Mouse (Mus musculus): Measurements from ENCODE around the gene Ggt7. TPM values are rescaled to one million over a fixed set of nuclear protein-coding genes. Genes with fewer than 3 reads are reported as not detected.
"Not testable (repeated sequence)": the region's sequence is repeated elsewhere in the genome, so short reads cannot be mapped to it uniquely, and the experiment has no call there.

Gene Ggt7
- polyA plus RNA-seq (2012; rRNA removed): 8.6 and 11.3 TPM in 2 replicates

GRCm38 (mm10) chr2:155517455-155518423, at the start of gene Ggt7, which contains the start of gene Acss2:
Ggt7 (minus strand) TSS chr2:155518237.
Acss2 (plus strand) TSS chr2:155517948.
- peak; percentile 92 for DNase-seq (ENCODE audit: low spot score)

DNA sequence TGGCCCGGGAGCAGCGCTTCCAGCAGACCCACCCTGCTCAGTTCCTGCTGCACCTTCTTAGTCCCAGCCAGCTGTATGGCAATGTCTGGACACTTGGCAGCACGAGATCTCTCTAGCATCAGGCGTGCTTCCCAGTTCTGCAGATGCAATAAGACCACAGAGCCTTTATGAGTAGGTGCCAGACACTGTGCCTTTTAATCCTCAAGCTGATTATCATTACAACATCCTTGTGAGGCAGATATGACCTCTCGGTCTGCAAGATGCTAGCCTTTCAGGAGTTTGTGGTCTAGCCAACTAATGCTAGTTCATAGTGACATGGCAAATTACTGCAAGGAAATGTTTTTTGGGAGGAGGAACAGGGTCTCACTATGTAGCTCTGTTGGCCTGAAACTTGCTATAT, 49.7 kb upstream of the Ggt7 start:
- DNase-seq (ENCODE audit: low spot score): no peak

GRCm38 (mm10) chr2:155562934-155563333, 44.9 kb upstream of the Ggt7 start:
- DNase-seq (ENCODE audit: low spot score): no peak

DNA sequence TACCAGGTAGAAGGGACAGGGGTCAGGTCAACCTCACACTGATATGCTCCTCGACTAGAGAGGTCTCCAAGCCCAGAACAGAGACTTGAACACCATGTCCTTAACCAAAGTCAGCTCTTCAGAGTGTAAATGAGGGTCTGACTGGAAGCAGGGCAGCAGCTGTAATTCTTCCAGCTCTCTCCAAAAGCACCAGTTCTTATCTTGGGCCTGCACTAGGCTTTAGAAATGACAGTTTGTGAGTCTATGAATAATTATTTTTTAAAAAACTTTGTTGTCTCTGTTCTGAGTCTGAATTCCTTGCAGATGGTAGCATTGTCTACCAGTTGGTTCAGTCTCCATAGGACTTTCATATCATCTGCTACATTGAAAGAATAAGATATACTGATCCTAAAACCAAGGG, 44.2 kb upstream of the Ggt7 start:
- DNase-seq (ENCODE audit: low spot score): no peak

- no peak for DNase-seq (ENCODE audit: low spot score)
Observed at GRCm38 (mm10) chr2:155554426-155554985, 36.5 kb upstream of the Ggt7 start.

DNA sequence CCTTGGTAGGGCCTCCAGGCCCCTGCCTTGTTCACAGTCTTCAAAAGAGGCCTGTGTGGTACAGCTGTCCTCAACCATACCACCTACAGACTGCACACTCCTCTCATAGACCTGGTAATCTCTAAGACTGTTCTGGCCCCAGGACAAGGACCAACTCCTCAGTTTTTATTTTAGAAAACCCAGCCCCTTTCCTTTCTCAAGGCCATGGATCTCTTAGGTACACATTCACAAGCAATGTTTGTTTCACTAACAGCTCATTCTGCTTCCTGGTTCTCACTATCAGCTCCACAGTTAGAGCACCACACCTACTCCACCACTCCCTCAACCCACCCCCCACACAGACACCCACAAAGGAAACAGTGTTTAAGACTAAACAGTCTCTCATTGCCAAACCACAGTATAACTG, 34.9 kb upstream of the Ggt7 start:
- DNase-seq (ENCODE audit: low spot score): no peak

DNA sequence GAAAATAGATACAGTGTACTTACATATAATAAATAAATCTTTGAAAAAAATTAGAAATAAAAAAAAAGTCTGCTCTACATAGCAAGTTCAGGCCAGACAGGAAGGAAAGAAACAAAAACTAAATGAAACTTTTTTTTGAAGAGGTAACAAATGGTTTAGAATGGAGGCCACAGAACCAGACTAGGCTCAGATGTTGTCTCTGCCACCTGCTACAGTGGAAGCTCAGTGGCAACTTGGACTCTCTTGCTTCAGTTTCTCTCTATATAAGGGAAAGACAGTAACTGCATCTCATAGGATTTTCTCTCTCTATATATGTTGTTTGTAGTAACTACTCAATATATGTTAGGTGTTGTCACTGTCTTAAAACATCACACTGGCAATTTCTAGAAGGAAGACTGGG, 34.3 kb upstream of the Ggt7 start:
- no peak for DNase-seq (ENCODE audit: low spot score)

- no peak for DNase-seq (ENCODE audit: low spot score)
Observed at GRCm38 (mm10) chr2:155546955-155547354, 28.9 kb upstream of the Ggt7 start.

GRCm38 (mm10) chr2:155540822-155541458, 22.9 kb upstream of the Ggt7 start:
- no peak for DNase-seq (ENCODE audit: low spot score)

GRCm38 (mm10) chr2:155539696-155540095, 21.7 kb upstream of the Ggt7 start:
- no peak for DNase-seq (ENCODE audit: low spot score)

- not testable (repeated sequence) for DNase-seq (ENCODE audit: low spot score)
Observed at GRCm38 (mm10) chr2:155538463-155539057, 20.5 kb upstream of the Ggt7 start.

DNA sequence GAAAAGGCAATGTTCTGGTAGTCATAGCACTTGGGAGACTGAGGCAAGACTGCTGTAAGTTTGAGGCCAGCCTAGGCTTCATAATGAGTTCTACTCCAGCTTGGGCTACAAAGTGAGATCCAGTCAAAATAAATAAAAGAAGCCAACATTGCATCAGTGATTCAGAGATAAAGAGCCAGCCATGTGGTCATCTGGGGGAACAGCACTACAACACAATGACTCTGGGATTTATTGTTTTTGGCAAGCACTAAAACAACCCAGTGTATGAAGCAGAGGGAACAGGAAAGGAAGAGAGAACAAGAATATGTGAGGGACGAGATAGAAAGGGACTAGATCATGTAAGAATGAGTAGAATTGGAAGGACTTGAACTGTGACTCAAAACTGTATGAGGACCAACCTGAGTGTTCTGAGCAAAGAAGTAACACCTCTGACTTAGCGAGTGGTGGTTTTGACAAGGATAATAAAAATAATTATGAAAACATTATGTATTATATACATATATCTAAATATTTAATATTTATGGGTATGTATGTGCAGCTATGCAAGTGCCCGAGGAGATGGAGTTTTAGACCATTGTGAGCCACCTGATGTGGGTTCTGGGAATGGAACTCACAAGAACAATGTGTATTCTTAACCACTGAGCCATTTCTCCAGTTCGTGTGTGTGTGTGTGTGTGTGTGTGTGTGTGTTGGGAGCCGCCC, 19.9 kb upstream of the Ggt7 start:
- DNase-seq (ENCODE audit: low spot score): no peak

GRCm38 (mm10) chr2:155536292-155536691, 18.3 kb upstream of the Ggt7 start:
- no peak for DNase-seq (ENCODE audit: low spot score)

- no peak for DNase-seq (ENCODE audit: low spot score)
Observed at GRCm38 (mm10) chr2:155527367-155527766, 9.3 kb upstream of the Ggt7 start.

GRCm38 (mm10) chr2:155524378-155524777, 6.3 kb upstream of the Ggt7 start:
- no peak for DNase-seq (ENCODE audit: low spot score)

- no peak for DNase-seq (ENCODE audit: low spot score)
Observed at GRCm38 (mm10) chr2:155523706-155524105, 5.7 kb upstream of the Ggt7 start.

GRCm38 (mm10) chr2:155518531-155519270, 664 bp upstream of the Ggt7 start:
- DNase-seq (ENCODE audit: low spot score): no peak

DNA sequence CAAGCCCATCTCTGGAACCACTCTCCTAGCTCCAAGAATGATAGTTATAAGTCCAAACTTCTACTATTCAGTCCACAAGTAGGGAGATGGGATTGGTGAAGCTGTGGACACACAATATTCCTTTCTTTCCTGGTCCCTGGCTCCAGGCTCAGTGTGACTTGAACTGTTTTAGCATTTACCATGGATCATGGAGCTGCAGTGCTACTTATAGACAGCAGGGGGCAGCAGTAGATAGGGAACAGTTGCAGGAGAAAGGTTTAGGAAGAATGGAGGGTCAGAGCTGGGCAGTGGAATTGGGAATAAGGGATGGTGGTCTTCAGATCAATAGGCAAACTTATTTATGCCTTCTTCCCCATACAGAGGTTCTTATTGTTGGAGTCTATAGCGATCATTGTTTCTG, 2.1 kb downstream of the Ggt7 start:
- DNase-seq (ENCODE audit: low spot score): no peak

DNA sequence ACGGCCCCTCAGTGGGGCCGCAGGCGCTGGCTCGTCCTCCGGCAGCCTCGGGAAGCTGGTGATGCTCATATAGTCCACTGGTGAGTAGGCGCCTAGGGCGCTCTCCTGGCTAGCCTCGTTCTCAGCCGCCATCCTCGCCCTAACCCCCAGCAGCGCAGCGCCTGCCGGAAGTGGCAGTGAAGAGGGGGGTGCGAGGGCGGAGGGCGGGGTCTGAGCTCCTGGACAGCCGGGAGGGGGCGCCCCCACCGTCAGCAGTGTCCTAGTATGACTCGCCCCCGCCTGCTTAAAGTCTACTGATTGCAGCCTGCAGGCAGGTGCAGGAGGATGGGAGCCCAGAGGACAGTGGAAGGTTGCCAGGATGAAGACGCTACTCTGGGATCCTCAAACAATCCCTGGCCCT, 3.4 kb downstream of the Ggt7 start:
- peak; percentile 53 for DNase-seq (ENCODE audit: low spot score)

DNA sequence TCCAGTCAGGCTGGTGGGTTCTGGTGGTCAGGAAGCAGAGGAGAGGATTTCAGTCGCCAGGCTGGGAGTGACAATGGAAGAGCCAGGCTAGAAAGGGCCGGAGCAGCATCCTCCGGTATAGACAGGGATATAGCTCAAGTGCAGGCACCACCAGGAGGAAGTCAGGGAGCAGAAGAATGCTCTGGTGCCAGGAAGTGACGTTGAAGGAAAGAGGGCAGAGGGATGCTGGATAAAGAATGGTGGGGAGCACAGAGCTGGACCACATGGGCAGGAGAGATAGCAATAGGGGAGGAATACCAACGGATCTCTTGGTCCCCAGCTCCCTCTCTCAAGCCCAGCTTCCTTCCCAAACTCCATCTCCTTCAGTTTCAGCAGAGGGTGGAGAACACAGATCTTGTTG, 4.5 kb downstream of the Ggt7 start:
- DNase-seq (ENCODE audit: low spot score): no peak

GRCm38 (mm10) chr2:155512479-155512878, 5.6 kb downstream of the Ggt7 start:
- no peak for DNase-seq (ENCODE audit: low spot score)
